Mouse (Mus musculus): Measurements from ENCODE around the gene Dzip1.

DNA sequence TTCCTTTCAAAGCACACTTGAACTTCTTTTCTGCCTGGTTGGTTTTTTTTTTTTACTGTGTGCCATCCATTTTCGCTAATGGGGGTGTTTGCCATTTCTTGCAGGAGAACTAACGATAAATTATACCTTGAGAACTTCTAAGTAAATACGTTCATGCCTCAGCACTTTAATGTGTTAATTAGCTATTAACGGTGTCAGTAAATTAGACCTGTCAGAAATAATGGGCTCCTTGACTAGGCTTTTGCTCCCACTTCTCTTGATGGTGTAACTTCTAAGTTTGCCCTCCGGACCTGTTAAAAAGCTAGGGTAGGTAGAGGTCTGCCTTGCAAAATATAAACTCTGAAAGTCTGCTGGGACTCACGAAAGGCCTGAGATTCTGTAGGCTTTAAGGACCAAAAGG is 66.9 kb downstream of the Dzip1 start:
- TF ChIP-seq EP300 (optimal IDR thresholded peaks at IDR 0.05), result no peak
- no peak for TF ChIP-seq CTCF (IDR thresholded peaks at IDR 0.05; ENCODE audit: low read depth)

All from stomach, postnatal 0 days (tissue).